Mouse (Mus musculus) gastrocnemius, postnatal 10 days (tissue): Measurements from ENCODE around the gene Mlxipl. TPM values are rescaled to one million over a fixed set of nuclear protein-coding genes. Genes with fewer than 3 reads are reported as not detected.
A peak's percentile ranks its signal among the peaks of the same experiment; 100 is the strongest.
"Not testable (repeated sequence)": the region's sequence is repeated elsewhere in the genome, so short reads cannot be mapped to it uniquely, and the experiment has no call there.

ENCODE experiments used
- DNase-seq: peaks from one replicate; pipeline ENCODE4 v3.0.0; 2021; ENCODE audit warnings: mixed read lengths
- long read RNA-seq, 2 experiments: library from polyadenylated mRNA; stranded (forward); transcript quantifications; one replicate each; pipeline ENCODE4 v2.0.0; 2021
- total RNA-seq, 2 experiments: library from RNA; stranded (reverse); gene quantifications; 2 replicates each; pipeline ENCODE4 v1.2.3; 2021

Mlxipl gene
- total RNA-seq: 10 to 100 TPM; 28.4 to 32.5 TPM
- long read RNA-seq, experiment 1, transcript Mlxipl-201 (17 exons, 3,622 nt): major isoform, 11 of 46 reads
- long read RNA-seq, experiment 1, partial matches to known transcripts: 15 of 46 reads
- long read RNA-seq, experiment 1, other reads (novel, unspliced or antisense): 20 of 46 reads
- long read RNA-seq, experiment 2, transcript Mlxipl-201 (17 exons, 3,622 nt): major isoform, 5 of 28 reads
- long read RNA-seq, experiment 2, partial matches to known transcripts: 9 of 28 reads
- long read RNA-seq, experiment 2, other reads (novel, unspliced or antisense): 14 of 28 reads

GRCm38 (mm10) chr5:135089653-135090052, at the start of gene Mlxipl:
Gene Mlxipl (plus strand): TSS chr5:135089890.
- no peak for DNase-seq

DNA sequence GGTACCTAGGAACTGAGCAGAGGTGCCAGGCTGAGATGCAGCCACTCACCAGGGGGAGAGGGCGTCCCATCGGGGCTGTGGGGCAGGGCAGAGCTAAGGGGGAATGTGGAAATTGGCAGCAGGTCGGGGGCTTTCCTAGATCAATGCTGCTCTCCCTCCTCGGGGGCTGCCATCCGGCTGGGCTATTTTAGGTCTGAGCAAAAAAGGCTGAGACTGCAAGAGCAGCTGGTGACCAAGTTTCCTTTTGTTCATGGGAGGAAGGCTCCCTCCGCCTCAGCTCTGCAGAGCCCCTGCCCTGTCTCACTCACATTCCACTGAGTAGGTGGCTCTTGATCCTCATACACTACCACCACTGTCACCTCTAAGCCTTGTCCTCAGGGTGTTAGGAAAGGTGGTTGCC, 49.6 kb upstream of the Mlxipl start:
- DNase-seq: no peak

DNA sequence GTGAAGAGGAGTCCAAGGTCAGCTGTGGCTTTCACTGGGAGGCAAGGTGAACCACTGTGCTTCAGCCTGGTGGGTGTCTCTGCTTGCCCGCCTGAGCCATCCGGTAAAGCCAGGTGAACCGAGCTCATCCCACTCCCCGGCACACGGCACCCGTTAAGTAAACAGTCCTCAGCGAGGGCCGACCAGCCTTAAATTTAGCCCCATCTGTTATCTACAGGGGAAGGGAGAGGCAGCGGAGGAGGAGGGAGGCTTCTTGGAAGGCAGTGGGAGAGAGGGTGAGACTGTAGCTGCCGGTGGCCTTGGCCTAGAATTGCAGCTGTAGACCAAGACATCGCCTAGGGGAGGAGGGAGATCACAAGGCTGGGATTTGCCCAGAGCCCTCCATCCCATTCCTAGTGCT, 48.9 kb upstream of the Mlxipl start:
- no peak for DNase-seq

DNA sequence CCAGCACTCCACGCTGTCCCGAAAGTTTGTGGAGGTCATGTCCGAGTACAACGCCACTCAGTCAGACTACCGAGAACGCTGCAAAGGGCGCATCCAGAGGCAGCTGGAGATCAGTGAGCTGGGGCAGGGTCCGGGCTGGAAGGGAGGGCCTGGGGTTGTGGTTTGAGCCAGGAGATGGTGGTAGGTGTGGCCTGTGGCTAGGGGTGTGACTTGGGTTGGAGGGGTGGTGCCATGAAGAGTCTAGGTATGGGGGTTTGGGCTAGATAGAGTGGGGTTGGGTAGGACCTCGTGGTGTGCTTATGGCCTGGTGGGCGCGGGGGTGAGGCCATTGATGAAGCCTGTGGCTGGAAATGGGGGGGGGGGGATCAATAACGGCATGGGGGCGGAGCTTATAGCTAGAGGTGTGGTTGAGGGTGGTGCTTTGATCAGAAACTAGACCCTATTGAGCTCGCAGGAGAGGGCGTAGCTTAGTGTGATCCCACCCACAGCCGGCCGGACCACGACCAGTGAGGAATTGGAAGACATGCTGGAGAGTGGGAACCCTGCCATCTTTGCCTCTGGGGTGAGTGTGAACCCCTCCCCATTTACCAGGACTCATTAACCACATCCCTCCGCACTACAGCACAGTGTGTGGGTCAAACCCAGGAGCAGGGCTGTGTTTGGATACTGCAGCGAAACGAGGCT, 47.4 kb upstream of the Mlxipl start:
- no peak for DNase-seq

DNA sequence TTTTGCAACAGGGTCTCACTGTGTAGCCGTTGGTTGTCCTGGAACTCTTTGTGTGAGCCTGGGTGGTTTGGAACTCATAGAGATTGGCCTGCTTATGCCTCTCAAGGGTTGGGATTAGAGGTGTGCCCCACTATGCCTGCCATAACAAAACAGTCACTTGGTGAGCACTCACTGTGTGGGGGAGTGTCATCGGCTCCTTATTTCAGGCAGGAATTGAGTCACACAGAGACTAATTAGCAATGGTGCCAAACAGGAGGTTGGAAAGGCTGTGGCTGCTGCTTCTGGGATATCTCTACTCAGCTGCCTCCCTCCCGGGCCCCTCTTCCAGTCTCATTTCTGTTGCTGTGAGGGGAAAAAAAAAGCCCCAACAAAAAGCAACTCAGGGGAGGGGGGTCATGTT, 45.1 kb upstream of the Mlxipl start:
- DNase-seq: no peak

DNA sequence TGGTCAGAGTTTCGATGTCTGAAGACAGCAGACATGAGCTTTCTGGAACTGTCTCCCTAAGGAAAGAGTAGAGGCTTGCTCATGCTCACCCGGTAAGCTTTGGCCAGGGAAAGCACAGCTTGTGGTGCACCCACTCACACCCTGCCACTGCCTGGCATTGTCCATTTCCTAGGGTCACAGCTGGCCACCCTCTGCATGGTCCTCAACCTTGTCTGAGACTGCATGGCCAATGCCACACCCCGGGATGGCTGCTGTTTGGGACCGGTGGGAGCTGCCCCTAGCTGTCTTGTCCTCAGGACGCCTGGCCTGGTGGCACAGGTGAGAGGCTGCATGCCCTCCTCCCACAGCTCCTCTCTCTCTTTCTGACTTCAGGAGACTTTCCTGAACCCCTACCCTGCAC, 41.2 kb upstream of the Mlxipl start:
- DNase-seq: no peak

GRCm38 (mm10) chr5:135049268-135049667, 40.4 kb upstream of the Mlxipl start:
- not testable (repeated sequence) for DNase-seq

DNA sequence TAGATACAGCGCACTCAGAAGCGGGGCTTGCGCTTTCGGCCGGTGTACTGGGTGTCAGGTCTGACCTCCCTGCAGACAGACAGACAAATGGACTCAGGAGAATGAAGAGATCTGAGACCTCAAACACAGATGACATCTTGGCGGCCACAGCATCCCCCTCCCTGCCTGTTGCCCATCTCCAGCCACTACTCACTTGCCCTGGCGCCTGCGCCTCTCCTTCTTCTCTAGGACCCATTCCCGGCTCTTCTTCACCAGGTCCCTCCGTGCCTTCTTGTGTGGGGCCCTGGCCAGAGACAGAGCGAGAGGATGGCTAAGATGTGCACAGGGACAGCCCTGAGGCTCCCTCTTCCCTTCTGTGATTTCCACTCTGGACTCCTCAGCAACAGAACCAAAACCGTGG, 36.3 kb upstream of the Mlxipl start:
- no peak for DNase-seq

- peak; percentile 99 for DNase-seq
Observed at GRCm38 (mm10) chr5:135063629-135064381, 25.9 kb upstream of the Mlxipl start, which contains the start of gene Dnajc30. Gene Dnajc30 (plus strand): TSS chr5:135064202.

GRCm38 (mm10) chr5:135064382-135064766, 25.3 kb upstream of the Mlxipl start:
- peak; percentile 29 for DNase-seq

- not testable (repeated sequence) for DNase-seq
Observed at GRCm38 (mm10) chr5:135064909-135065446, 24.7 kb upstream of the Mlxipl start, which contains the start of gene Bud23. Gene Bud23 (minus strand): TSS chr5:135064959.

- DNase-seq: no peak
Observed at GRCm38 (mm10) chr5:135066008-135066407, 23.7 kb upstream of the Mlxipl start.

DNA sequence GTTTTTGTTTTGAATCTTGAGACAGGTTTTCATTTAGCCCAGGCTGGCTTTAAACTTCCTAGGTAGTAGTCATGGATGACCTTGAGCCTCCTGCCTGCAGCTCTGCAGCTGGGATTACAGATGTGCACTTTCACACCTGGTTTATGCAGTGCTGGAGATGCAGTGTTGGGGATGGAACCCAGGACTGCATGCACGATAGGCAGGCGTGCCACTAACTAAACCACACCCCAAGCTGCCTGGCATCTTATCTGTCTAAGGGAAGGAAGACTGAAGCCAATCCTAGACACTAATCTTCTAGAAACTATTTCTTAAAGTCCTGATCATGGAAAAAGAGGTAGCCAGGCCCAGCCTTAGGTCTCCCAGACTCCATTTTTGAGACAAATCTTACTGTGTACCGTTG, 19.2 kb upstream of the Mlxipl start:
- DNase-seq: no peak

GRCm38 (mm10) chr5:135072061-135072460, 17.6 kb upstream of the Mlxipl start:
- DNase-seq: no peak

GRCm38 (mm10) chr5:135072720-135073119, 17.0 kb upstream of the Mlxipl start:
- DNase-seq: no peak

GRCm38 (mm10) chr5:135073349-135074150, 16.1 kb upstream of the Mlxipl start:
- no peak for DNase-seq

DNA sequence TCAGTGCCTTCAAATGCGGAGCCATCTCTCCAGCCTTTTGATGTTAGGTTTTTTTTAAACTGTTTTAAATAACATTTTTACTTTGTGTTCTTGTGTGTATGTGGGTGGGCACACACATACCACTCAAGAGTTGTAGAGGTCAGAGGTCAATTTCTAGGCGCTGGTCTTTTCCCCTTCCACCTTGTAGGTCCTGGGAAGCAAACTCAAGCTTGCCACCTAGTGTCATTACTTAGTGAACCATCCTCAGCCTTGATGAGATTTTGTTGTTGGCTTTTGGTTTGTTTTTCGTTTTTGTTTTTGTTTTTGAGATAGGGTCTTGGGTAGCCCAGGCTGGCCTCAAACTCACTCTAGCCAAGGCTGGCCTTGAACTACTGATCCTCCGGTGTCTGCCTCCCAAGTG, 14.0 kb upstream of the Mlxipl start:
- no peak for DNase-seq

- no peak for DNase-seq
Observed at GRCm38 (mm10) chr5:135076368-135076767, 13.3 kb upstream of the Mlxipl start.

DNA sequence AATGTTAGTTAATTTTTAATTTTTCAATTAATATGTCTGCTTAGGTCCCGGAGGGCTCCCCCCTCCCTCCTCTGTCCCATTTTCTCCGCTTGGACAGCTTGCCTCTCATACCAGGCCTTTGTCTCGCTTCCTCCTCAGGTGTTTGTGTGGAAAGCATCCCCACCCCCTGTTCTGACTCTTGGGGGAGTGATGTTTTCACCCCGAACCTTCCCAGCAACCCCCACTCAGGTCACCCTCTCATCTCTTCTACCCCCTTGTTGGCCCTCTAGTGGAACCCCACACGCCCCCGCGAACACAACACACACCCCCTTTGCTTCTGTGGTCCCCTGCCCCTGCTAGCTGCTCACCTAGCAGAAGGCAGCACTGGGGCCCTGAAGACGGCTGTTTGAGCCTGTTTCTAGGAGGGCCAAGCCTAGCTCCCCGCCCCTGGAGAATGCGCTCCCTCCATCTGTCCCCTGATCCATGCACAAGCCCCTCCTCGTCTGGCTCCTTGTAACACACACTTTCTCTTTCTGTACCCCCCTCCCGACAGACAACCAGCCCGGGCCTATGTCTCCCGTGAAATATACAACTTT, 12.7 kb upstream of the Mlxipl start:
- DNase-seq: no peak

DNA sequence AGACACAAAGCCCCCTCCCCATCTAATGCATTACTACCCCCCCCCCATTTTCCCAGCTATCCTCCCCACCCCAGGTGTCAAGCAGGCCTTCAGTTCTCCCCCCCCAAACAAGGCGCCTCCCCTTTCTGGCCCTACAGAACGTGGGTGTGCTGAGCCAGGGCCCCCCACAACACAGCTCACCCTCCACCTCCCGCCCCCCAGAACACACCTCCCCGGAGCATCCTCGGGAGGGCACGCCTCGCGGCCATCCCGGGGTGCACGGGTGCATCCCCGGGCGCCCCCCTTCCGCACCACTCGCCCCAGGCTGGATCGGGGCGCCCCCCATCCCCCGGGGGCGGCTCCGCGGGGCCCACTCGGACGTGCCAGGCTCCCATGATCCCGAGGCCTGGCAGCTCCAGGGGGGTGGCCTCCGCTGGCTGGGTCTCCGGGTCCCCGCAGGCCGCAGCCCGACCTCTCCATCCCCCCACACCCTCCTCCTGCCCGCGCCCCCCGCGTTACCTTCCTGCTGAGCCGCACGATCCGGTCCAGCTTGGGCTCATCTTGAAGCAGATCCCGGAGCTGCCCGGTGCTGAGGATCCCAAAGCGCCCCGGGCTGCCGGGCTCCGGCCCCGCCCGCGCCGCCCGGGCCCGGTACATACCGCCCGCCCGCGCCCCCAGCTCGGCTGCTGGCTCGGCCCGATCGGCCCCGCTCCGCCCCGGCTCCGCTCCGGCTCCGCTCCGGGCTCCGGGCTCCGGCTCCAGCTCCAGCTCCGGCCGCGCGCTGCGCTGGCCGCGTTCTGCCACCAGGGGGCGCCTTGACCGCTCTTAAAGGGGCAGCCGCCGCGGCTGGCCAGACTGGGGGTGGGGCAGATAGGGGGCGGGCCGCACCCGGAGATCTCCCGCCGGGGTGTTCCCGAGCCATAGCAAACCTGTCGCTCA, 11.9 kb upstream of the Mlxipl start, which contains the start of gene Vps37d:
Vps37d (minus strand) TSS at position 703 of the 918 bp plus-strand sequence.
- peak; percentile 98 for DNase-seq
